Mouse (Mus musculus): ENCODE results near the gene Mapk13.

- TF ChIP-seq GATA1 (IDR thresholded peaks at IDR 0.05; ENCODE audit: borderline replicate concordance, low read length), result no peak
- TF ChIP-seq FLI1 (IDR thresholded peaks at IDR 0.05; ENCODE audit: low read length), result no peak
These were observed 27.9 kb downstream of the Mapk13 start for GRCm38 (mm10) chr17:28797031-28797430.

All from megakaryocyte, embryonic 14.5 days (primary cell).